Mouse (Mus musculus): Measurements from ENCODE around the gene Madd. TPM values are rescaled to one million over a fixed set of nuclear protein-coding genes. Genes with fewer than 3 reads are reported as not detected.

The Madd gene
- total and polyA plus RNA-seq, 2 experiments = 14.1 to 15.3 TPM

- 1% methylated on average over 27 of the region's 27 CpGs for WGBS
- Histone ChIP-seq H3K4me3 (ENCODE audit: insufficient read depth, low read depth, low read length) (peak overlapping the region; percentile 74), H3K27ac (replicated peaks; ENCODE audit: insufficient read depth, low read depth, low read length) (peak overlapping the region; percentile 99), H3K36me3 (ENCODE audit: control insufficient read depth, insufficient read depth, low read length) (peaks cover 10% of the 10 kb centered on the region), H3K4me1 (ENCODE audit: control insufficient read depth, insufficient read depth, low read length) (peaks cover 12% of the 10 kb centered on the region), H3K9ac (ENCODE audit: low read depth, low read length) (peak overlapping the region; percentile 92), H3K79me2 (ENCODE audit: control insufficient read depth, insufficient read depth, low read length) (no peaks in the 10 kb centered on the region; the same call in 1 of the 2 replicates), H3K27me3 (ENCODE audit: control insufficient read depth, insufficient read depth, low read length) (no peaks in the 10 kb centered on the region)
- DNase-seq (ENCODE audit: extremely low read depth, low read depth, low spot score) = peak; percentile 87
- peak; percentile 88 for TF ChIP-seq CTCF (IDR thresholded peaks at IDR 0.05; ENCODE audit: low read depth, low read length)
- peak; percentile 52; the same call in 1 of the 2 replicates for TF ChIP-seq POLR2A (IDR thresholded peaks at IDR 0.05; ENCODE audit: extremely low read depth, insufficient read depth, low read length)
These were observed 11.1 kb upstream of the Madd start for GRCm38 (mm10) chr2:91194624-91195332.

DNA sequence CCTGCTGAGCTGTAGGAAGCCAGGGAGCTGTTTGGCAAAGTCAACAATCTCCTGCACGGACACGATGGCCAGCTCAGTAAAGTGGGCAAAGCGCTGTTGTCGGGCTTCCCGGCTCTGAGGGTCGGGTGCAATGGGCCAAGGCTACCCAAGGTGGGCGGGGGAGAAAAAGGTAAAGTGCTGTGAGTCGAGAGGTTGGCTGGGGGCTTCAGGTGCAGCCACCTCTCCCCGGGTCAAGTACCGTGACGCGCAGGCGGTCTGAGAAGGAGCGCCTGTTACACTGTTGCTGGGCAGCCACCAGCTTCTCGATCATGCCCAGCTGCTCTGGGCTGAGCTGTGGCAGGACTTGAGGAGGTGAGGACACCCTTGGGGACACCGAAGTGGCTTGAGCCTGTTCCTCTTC lies 6.9 kb upstream of the Madd start:
- peaks cover 27% of the 10 kb centered on the region for H3K36me3 ChIP-seq (ENCODE audit: control insufficient read depth, insufficient read depth, low read length)
- DNase-seq (ENCODE audit: extremely low read depth, low read depth, low spot score) = no peak
- H3K79me2 ChIP-seq (ENCODE audit: control insufficient read depth, insufficient read depth, low read length) = no peaks in the 10 kb centered on the region; the same call in 1 of the 2 replicates
- H3K4me1 ChIP-seq (ENCODE audit: control insufficient read depth, insufficient read depth, low read length) = peaks cover 10% of the 10 kb centered on the region
- TF ChIP-seq POLR2A (IDR thresholded peaks at IDR 0.05; ENCODE audit: extremely low read depth, insufficient read depth, low read length) (no peak), CTCF (IDR thresholded peaks at IDR 0.05; ENCODE audit: low read depth, low read length) (no peak)
- H3K27ac ChIP-seq (replicated peaks; ENCODE audit: insufficient read depth, low read depth, low read length) = no peak overlapping the region
- no peak overlapping the region for H3K4me3 ChIP-seq (ENCODE audit: insufficient read depth, low read depth, low read length)
- no peaks in the 10 kb centered on the region for H3K27me3 ChIP-seq (ENCODE audit: control insufficient read depth, insufficient read depth, low read length)
- H3K9ac ChIP-seq (ENCODE audit: low read depth, low read length) = no peak overlapping the region
- WGBS = 88% methylated on average over 16 of the region's 16 CpGs

- no peak overlapping the region for H3K9ac ChIP-seq (ENCODE audit: low read depth, low read length)
- TF ChIP-seq CTCF (IDR thresholded peaks at IDR 0.05; ENCODE audit: low read depth, low read length) (no peak), POLR2A (IDR thresholded peaks at IDR 0.05; ENCODE audit: extremely low read depth, insufficient read depth, low read length) (no peak)
- DNase-seq (ENCODE audit: extremely low read depth, low read depth, low spot score) = no peak
- 73% methylated on average over 4 of the region's 4 CpGs for WGBS
- H3K79me2 ChIP-seq (ENCODE audit: control insufficient read depth, insufficient read depth, low read length) = no peaks in the 10 kb centered on the region
- no peaks in the 10 kb centered on the region for H3K27me3 ChIP-seq (ENCODE audit: control insufficient read depth, insufficient read depth, low read length)
- H3K4me3 ChIP-seq (ENCODE audit: insufficient read depth, low read depth, low read length) = no peak overlapping the region
- peaks cover 30% of the 10 kb centered on the region for H3K36me3 ChIP-seq (ENCODE audit: control insufficient read depth, insufficient read depth, low read length)
- H3K27ac ChIP-seq (replicated peaks; ENCODE audit: insufficient read depth, low read depth, low read length) = no peak overlapping the region
- no peaks in the 10 kb centered on the region; the same call in 1 of the 2 replicates for H3K4me1 ChIP-seq (ENCODE audit: control insufficient read depth, insufficient read depth, low read length)
These were observed 3.8 kb upstream of the Madd start for GRCm38 (mm10) chr2:91187431-91187830.

- Histone ChIP-seq H3K27ac (replicated peaks; ENCODE audit: insufficient read depth, low read depth, low read length) (no peak overlapping the region), H3K79me2 (ENCODE audit: control insufficient read depth, insufficient read depth, low read length) (no peaks in the 10 kb centered on the region), H3K4me1 (ENCODE audit: control insufficient read depth, insufficient read depth, low read length) (peaks cover 4% of the 10 kb centered on the region; the same call in 1 of the 2 replicates), H3K36me3 (ENCODE audit: control insufficient read depth, insufficient read depth, low read length) (peaks cover 22% of the 10 kb centered on the region), H3K4me3 (ENCODE audit: insufficient read depth, low read depth, low read length) (no peak overlapping the region), H3K27me3 (ENCODE audit: control insufficient read depth, insufficient read depth, low read length) (no peaks in the 10 kb centered on the region), H3K9ac (ENCODE audit: low read depth, low read length) (no peak overlapping the region)
- TF ChIP-seq POLR2A (IDR thresholded peaks at IDR 0.05; ENCODE audit: extremely low read depth, insufficient read depth, low read length) = no peak
- TF ChIP-seq CTCF (IDR thresholded peaks at IDR 0.05; ENCODE audit: low read depth, low read length) = no peak
- no peak for DNase-seq (ENCODE audit: extremely low read depth, low read depth, low spot score)
- 69% methylated on average over 1 of the region's 1 CpGs for WGBS
These were observed 2.6 kb upstream of the Madd start for GRCm38 (mm10) chr2:91186208-91186607.

DNA sequence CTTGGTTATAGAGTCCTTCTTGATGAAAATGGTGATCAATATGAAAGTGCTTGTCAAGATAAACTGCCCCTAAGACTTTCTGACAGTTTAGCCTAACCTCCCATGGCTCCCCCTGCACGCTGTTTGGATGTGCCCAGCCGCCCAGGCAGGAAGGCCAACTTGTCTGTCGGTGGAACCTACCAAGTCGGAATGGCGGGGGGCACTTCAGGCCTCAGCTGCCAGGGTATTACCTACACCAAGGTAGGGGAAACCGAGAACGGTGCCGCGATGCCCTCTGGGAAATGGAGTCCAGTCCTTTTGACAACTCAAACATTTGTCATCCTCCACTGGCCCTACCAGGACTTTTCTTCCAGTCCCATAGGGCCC lies 506 bp downstream of the Madd start:
- Histone ChIP-seq H3K79me2 (ENCODE audit: control insufficient read depth, insufficient read depth, low read length) (no peaks in the 10 kb centered on the region), H3K9ac (ENCODE audit: low read depth, low read length) (peak overlapping the region; percentile 77), H3K4me1 (ENCODE audit: control insufficient read depth, insufficient read depth, low read length) (peaks cover 4% of the 10 kb centered on the region; the same call in 1 of the 2 replicates), H3K27me3 (ENCODE audit: control insufficient read depth, insufficient read depth, low read length) (no peaks in the 10 kb centered on the region), H3K27ac (replicated peaks; ENCODE audit: insufficient read depth, low read depth, low read length) (0 out of 2 replicates have a peak overlapping the region, but pooled peaks have one; percentile 6), H3K4me3 (ENCODE audit: insufficient read depth, low read depth, low read length) (peak overlapping the region; percentile 67), H3K36me3 (ENCODE audit: control insufficient read depth, insufficient read depth, low read length) (peaks cover 14% of the 10 kb centered on the region; the same call in 1 of the 2 replicates)
- 0 out of 2 replicates have a peak, but pooled peaks have one; percentile 0 for TF ChIP-seq POLR2A (IDR thresholded peaks at IDR 0.05; ENCODE audit: extremely low read depth, insufficient read depth, low read length)
- TF ChIP-seq CTCF (IDR thresholded peaks at IDR 0.05; ENCODE audit: low read depth, low read length) = no peak
- 0% methylated on average over 9 of the region's 9 CpGs for WGBS
- DNase-seq (ENCODE audit: extremely low read depth, low read depth, low spot score) = peak; percentile 92
